Mouse (Mus musculus) MEL (cell line): ENCODE results near the gene Ltn1. TPM values are rescaled to one million over a fixed set of nuclear protein-coding genes. Genes with fewer than 3 reads are reported as not detected.

ENCODE experiments used
- DNase-seq: peaks from one replicate; pipeline ENCODE4 v3.0.0; 2011; ENCODE audit warnings: low read depth, low spot score
- H3K27ac ChIP-seq: 2 replicates; pipeline ENCODE4 v1.5.1; 2012; ENCODE audit warnings: low read depth, mild to moderate bottlenecking, control low read depth, low read length, moderate library complexity; ENCODE audit not compliant: control insufficient read depth
- H3K27me3 ChIP-seq, 2 experiments: fragments of 150-350 bp in 1 of 2; sonication (generic) in 1 of 2; 2 replicates each; pipeline ENCODE4 v1.6.1; 2012; ENCODE audit warnings: low read length in 2 of 2, mild to moderate bottlenecking in 2 of 2, improper control_type of control experiment in 1 of 2, moderate library complexity in 1 of 2; ENCODE audit not compliant: insufficient read depth in 2 of 2, control insufficient read depth in 1 of 2
- H3K36me3 ChIP-seq, 2 experiments: 2 replicates each; pipeline ENCODE4 v1.6.1; 2012 to 2014; ENCODE audit warnings: low read length in 2 of 2, improper control_type of control experiment in 1 of 2, inconsistent platforms in 1 of 2, mild to moderate bottlenecking in 1 of 2; ENCODE audit not compliant: insufficient read depth in 2 of 2, control insufficient read depth in 1 of 2
- H3K4me1 ChIP-seq, 2 experiments: fragments of 150-350 bp in 1 of 2; sonication (generic) in 1 of 2; 2 replicates each; pipeline ENCODE4 v1.6.1; 2012; ENCODE audit warnings: low read length in 2 of 2, improper control_type of control experiment in 1 of 2, mild to moderate bottlenecking in 1 of 2; ENCODE audit not compliant: insufficient read depth in 2 of 2, control insufficient read depth in 1 of 2
- H3K4me3 ChIP-seq, 2 experiments: fragments of 150-350 bp in 1 of 2; sonication (generic) in 1 of 2; 2 replicates each; pipeline ENCODE4 v1.5.1; 2012; ENCODE audit warnings: low read depth in 2 of 2, low read length in 2 of 2, mild to moderate bottlenecking in 2 of 2, moderate library complexity in 2 of 2, control low read depth in 1 of 2, improper control_type of control experiment in 1 of 2; ENCODE audit not compliant: control insufficient read depth in 1 of 2, insufficient read depth in 1 of 2
- H3K79me2 ChIP-seq: 2 replicates; pipeline ENCODE4 v1.6.1; 2012; ENCODE audit warnings: mild to moderate bottlenecking, low read length, moderate library complexity; ENCODE audit not compliant: control insufficient read depth, poor library complexity, insufficient read depth
- H3K9ac ChIP-seq: 2 replicates; pipeline ENCODE4 v1.6.1; 2012; ENCODE audit warnings: low read depth, mild to moderate bottlenecking, control low read depth, low read length, moderate library complexity; ENCODE audit not compliant: control insufficient read depth, poor library complexity, severe bottlenecking
- H3K9me3 ChIP-seq: fragments of 150-350 bp; sonication (generic); replicated peaks from 2 replicates; pipeline ENCODE4 v1.6.1; 2012; ENCODE audit warnings: mild to moderate bottlenecking, low read length, improper control_type of control experiment, moderate library complexity; ENCODE audit not compliant: insufficient read depth
- BHLHE40 ChIP-seq: IDR thresholded peaks from 2 replicates; pipeline ENCODE4 v1.6.1; 2012; ENCODE audit warnings: low read depth, mild to moderate bottlenecking, inconsistent platforms, low read length, improper control_type of control experiment, borderline replicate concordance
- CHD2 ChIP-seq: IDR thresholded peaks from 2 replicates; pipeline ENCODE4 v1.6.1; 2011; ENCODE audit warnings: low read length, improper control_type of control experiment
- CTCF ChIP-seq, 3 experiments: IDR thresholded peaks in 2 of 3; conservative IDR thresholded peaks in 1 of 3; 2 replicates each; pipeline ENCODE4 v1.5.1; 2011 to 2012; ENCODE audit warnings: low read length in 3 of 3, low read depth in 2 of 3, mild to moderate bottlenecking in 2 of 3, improper control_type of control experiment in 1 of 3, inconsistent platforms in 1 of 3, mixed read lengths in 1 of 3, moderate library complexity in 1 of 3; ENCODE audit not compliant: control insufficient read depth in 1 of 3, insufficient read depth in 1 of 3, poor library complexity in 1 of 3, severe bottlenecking in 1 of 3
- E2F4 ChIP-seq: IDR thresholded peaks from 2 replicates; pipeline ENCODE4 v1.6.1; 2011; ENCODE audit warnings: low read depth, low read length, improper control_type of control experiment, borderline replicate concordance
- ELF1 ChIP-seq: IDR thresholded peaks from 2 replicates; pipeline ENCODE4 v1.6.1; 2014; ENCODE audit warnings: low read depth, mild to moderate bottlenecking, inconsistent platforms, low read length, improper control_type of control experiment, moderate library complexity
- EP300 ChIP-seq, 2 experiments: IDR thresholded peaks; 2 replicates each; pipeline ENCODE4 v1.6.1; 2011; ENCODE audit warnings: improper control_type of control experiment in 2 of 2, low read length in 2 of 2, low read depth in 1 of 2, mild to moderate bottlenecking in 1 of 2
- ETS1 ChIP-seq: IDR thresholded peaks from 2 replicates; pipeline ENCODE4 v1.6.1; 2012; ENCODE audit warnings: low read depth, mild to moderate bottlenecking, inconsistent platforms, low read length, improper control_type of control experiment, moderate library complexity
- GABPA ChIP-seq: IDR thresholded peaks from 2 replicates; pipeline ENCODE4 v1.6.1; 2012; ENCODE audit warnings: low read depth, mild to moderate bottlenecking, inconsistent platforms, low read length, improper control_type of control experiment, moderate library complexity
- GATA1 ChIP-seq: IDR thresholded peaks from 2 replicates; pipeline ENCODE4 v1.6.1; 2011; ENCODE audit warnings: low read depth, low read length, improper control_type of control experiment
- HCFC1 ChIP-seq: IDR thresholded peaks from 2 replicates; pipeline ENCODE4 v1.6.1; 2012; ENCODE audit warnings: low read depth, mild to moderate bottlenecking, inconsistent platforms, low read length, improper control_type of control experiment, moderate library complexity
- JUND ChIP-seq: IDR thresholded peaks from 2 replicates; pipeline ENCODE4 v1.6.1; 2011; ENCODE audit warnings: low read depth, mild to moderate bottlenecking, improper control_type of control experiment, low read length
- KAT2A ChIP-seq: conservative IDR thresholded peaks from 2 replicates; pipeline ENCODE4 v1.6.1; 2012; ENCODE audit warnings: low read depth, low read length, improper control_type of control experiment, inconsistent platforms
- MAFK ChIP-seq: IDR thresholded peaks from 2 replicates; pipeline ENCODE4 v1.6.1; 2011; ENCODE audit warnings: low read depth, mild to moderate bottlenecking, low read length, improper control_type of control experiment, borderline replicate concordance
- MAX ChIP-seq: IDR thresholded peaks from 2 replicates; pipeline ENCODE4 v1.6.1; 2011; ENCODE audit warnings: low read length, improper control_type of control experiment
- MAZ ChIP-seq: IDR thresholded peaks from 2 replicates; pipeline ENCODE4 v1.6.1; 2012; ENCODE audit warnings: low read depth, mild to moderate bottlenecking, inconsistent platforms, low read length, improper control_type of control experiment
- MEF2A ChIP-seq: IDR thresholded peaks from 2 replicates; pipeline ENCODE4 v1.6.1; 2014; ENCODE audit warnings: low read depth, mild to moderate bottlenecking, inconsistent platforms, low read length, improper control_type of control experiment; ENCODE audit not compliant: poor library complexity, insufficient replicate concordance, severe bottlenecking; ENCODE audit errors: extremely low read depth
- MYC ChIP-seq: IDR thresholded peaks from 2 replicates; pipeline ENCODE4 v1.6.1; 2011; ENCODE audit warnings: low read depth, mild to moderate bottlenecking, low read length, improper control_type of control experiment, moderate library complexity
- NELFE ChIP-seq: IDR thresholded peaks from 2 replicates; pipeline ENCODE4 v1.6.1; 2011; ENCODE audit warnings: low read depth, low read length, improper control_type of control experiment
- NRF1 ChIP-seq: IDR thresholded peaks from 2 replicates; pipeline ENCODE4 v1.6.1; 2014; ENCODE audit warnings: low read depth, mild to moderate bottlenecking, inconsistent platforms, low read length, improper control_type of control experiment, moderate library complexity; ENCODE audit not compliant: poor library complexity, insufficient read depth, severe bottlenecking
- POLR2A ChIP-seq, 2 experiments: IDR thresholded peaks; 2 replicates each; pipeline ENCODE4 v1.6.1; 2011 to 2012; ENCODE audit warnings: low read length in 2 of 2, mild to moderate bottlenecking in 2 of 2, control low read depth in 1 of 2, improper control_type of control experiment in 1 of 2, low read depth in 1 of 2, moderate library complexity in 1 of 2; ENCODE audit not compliant: control insufficient read depth in 1 of 2, insufficient read depth in 1 of 2, poor library complexity in 1 of 2
- POLR2AphosphoS5 ChIP-seq: IDR thresholded peaks from 2 replicates; pipeline ENCODE4 v1.6.1; 2012; ENCODE audit warnings: low read depth, borderline replicate concordance, mild to moderate bottlenecking, inconsistent platforms, low read length, moderate library complexity, mixed read lengths
- RAD21 ChIP-seq: IDR thresholded peaks from 2 replicates; pipeline ENCODE4 v1.6.1; 2011; ENCODE audit warnings: mild to moderate bottlenecking, low read depth, low read length, improper control_type of control experiment
- RCOR1 ChIP-seq: IDR thresholded peaks from 2 replicates; pipeline ENCODE4 v1.6.1; 2012; ENCODE audit warnings: low read depth, mild to moderate bottlenecking, inconsistent platforms, low read length, improper control_type of control experiment
- SMC3 ChIP-seq: IDR thresholded peaks from 2 replicates; pipeline ENCODE4 v1.6.1; 2011; ENCODE audit warnings: low read depth, low read length, improper control_type of control experiment
- TAL1 ChIP-seq: IDR thresholded peaks from 2 replicates; pipeline ENCODE4 v1.6.1; 2012; ENCODE audit warnings: mild to moderate bottlenecking, inconsistent platforms, low read length, moderate library complexity, mixed read lengths
- UBTF ChIP-seq: IDR thresholded peaks from 2 replicates; pipeline ENCODE4 v1.6.1; 2012; ENCODE audit warnings: low read depth, mild to moderate bottlenecking, inconsistent platforms, low read length, improper control_type of control experiment, moderate library complexity, borderline replicate concordance; ENCODE audit not compliant: insufficient read depth
- USF1 ChIP-seq: IDR thresholded peaks from 2 replicates; pipeline ENCODE4 v1.6.1; 2014; ENCODE audit warnings: low read depth, mild to moderate bottlenecking, inconsistent platforms, low read length, improper control_type of control experiment, moderate library complexity
- USF2 ChIP-seq, 2 experiments: IDR thresholded peaks; 2 replicates each; pipeline ENCODE4 v1.6.1; 2011 to 2012; ENCODE audit warnings: improper control_type of control experiment in 2 of 2, low read length in 2 of 2, borderline replicate concordance in 1 of 2, inconsistent platforms in 1 of 2, low read depth in 1 of 2, mild to moderate bottlenecking in 1 of 2; ENCODE audit not compliant: insufficient read depth in 1 of 2
- ZC3H11A ChIP-seq: IDR thresholded peaks from 2 replicates; pipeline ENCODE4 v1.6.1; 2012; ENCODE audit warnings: low read depth, mild to moderate bottlenecking, inconsistent platforms, low read length, improper control_type of control experiment
- ZNF384 ChIP-seq: IDR thresholded peaks from 2 replicates; pipeline ENCODE4 v1.6.1; 2012; ENCODE audit warnings: low read depth, mild to moderate bottlenecking, inconsistent platforms, low read length, improper control_type of control experiment
- polyA plus RNA-seq, 2 experiments: library from polyadenylated mRNA; stranded (reverse) in 1 of 2; unstranded in 1 of 2; fragments of >175 nt in 1 of 2; fragments of >200 nt in 1 of 2; gene quantifications; 2 replicates each; pipeline versions ENCODE4 v1.2.1 to v1.2.4; 2012; ENCODE audit warnings: low replicate concordance in 2 of 2, low read depth in 1 of 2; ENCODE audit not compliant: insufficient read length in 2 of 2, insufficient read depth in 1 of 2, missing spikeins in 1 of 2
- total RNA-seq: library from RNA; depleted of rRNA; stranded (reverse); fragments of 300-350 nt; gene quantifications from 2 replicates; pipeline ENCODE4 v1.2.3, GENCODE M21; 2012

Gene Ltn1
- total and polyA plus RNA-seq, 3 experiments, result 16.0 to 55.9 (median 22.3) TPM

DNA sequence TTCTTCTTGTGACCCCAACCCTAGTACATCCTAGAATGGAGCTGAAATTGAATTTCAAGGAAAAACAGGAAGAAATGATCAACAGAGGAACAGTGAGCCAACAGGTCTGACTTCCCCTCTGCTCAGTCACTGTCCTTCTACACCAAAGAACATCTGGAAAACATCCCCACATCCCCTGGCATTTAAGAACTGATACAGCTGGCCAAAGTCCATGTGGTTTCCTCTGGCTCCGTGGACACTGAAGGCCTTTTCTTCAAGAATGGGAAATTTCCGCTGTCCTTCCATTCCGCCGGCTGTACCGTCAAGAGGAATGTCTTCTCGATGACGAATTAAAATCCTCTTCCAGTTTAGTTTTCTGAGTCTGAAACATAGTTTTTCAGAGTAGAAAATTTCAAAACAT, 1.9 kb upstream of the Ltn1 start:
- DNase-seq, result no peak
- Histone ChIP-seq H3K79me2 (peaks cover 27% of the 10 kb centered on the region), H3K9ac (no peak overlapping the region), H3K36me3 (peaks cover 0 to 22% of the 10 kb centered on the region in 2 experiments; a peak in 2 of 4 replicates), H3K27me3 (no peaks in the 10 kb centered on the region), H3K4me1 (peaks cover 2 to 12% of the 10 kb centered on the region in 2 experiments; a peak in 3 of 4 replicates), H3K27ac (no peak overlapping the region), H3K9me3 (no peaks in the 10 kb centered on the region)
- no peak for TF ChIP-seq KAT2A
- no peak for TF ChIP-seq USF2 (IDR thresholded peaks at IDR 0.05; ENCODE audit: borderline replicate concordance in 1 of 2, insufficient read depth in 1 of 2, low read depth in 1 of 2, low read length in 2 of 2)
- TF ChIP-seq HCFC1, result no peak
- TF ChIP-seq RAD21, result no peak
- no peak for TF ChIP-seq E2F4
- no peak for TF ChIP-seq NRF1
- TF ChIP-seq GATA1, result no peak
- no peak for TF ChIP-seq MAZ
- TF ChIP-seq ZNF384, result no peak
- no peak for TF ChIP-seq POLR2A (IDR thresholded peaks at IDR 0.05; ENCODE audit: control insufficient read depth in 1 of 2, insufficient read depth in 1 of 2, low read depth in 1 of 2, low read length in 2 of 2, poor library complexity in 1 of 2)
- TF ChIP-seq TAL1, result no peak
- no peak for TF ChIP-seq MAX
- no peak for TF ChIP-seq SMC3
- TF ChIP-seq RCOR1, result no peak
- no peak for TF ChIP-seq BHLHE40
- no peak for TF ChIP-seq POLR2AphosphoS5
- TF ChIP-seq NELFE, result no peak
- no peak for TF ChIP-seq EP300 (IDR thresholded peaks at IDR 0.05; ENCODE audit: low read depth in 1 of 2, low read length in 2 of 2)
- no peak for TF ChIP-seq MEF2A
- TF ChIP-seq, all 39 proteins: peak for 0
- H3K4me3 ChIP-seq, result no peak overlapping the region

GRCm38 (mm10) chr16:87427516-87427915, 4.9 kb downstream of the Ltn1 start:
- Histone ChIP-seq H3K4me3 (no peak overlapping the region), H3K27ac (no peak overlapping the region), H3K9me3 (no peaks in the 10 kb centered on the region), H3K27me3 (no peaks in the 10 kb centered on the region), H3K79me2 (peaks cover 34% of the 10 kb centered on the region), H3K4me1 (peaks cover 0 to 8% of the 10 kb centered on the region in 2 experiments; a peak in 1 of 4 replicates), H3K36me3 (peaks cover 16 to 18% of the 10 kb centered on the region in 2 experiments), H3K9ac (no peak overlapping the region)
- DNase-seq, result no peak
- no peak for TF ChIP-seq MAX
- no peak for TF ChIP-seq MAFK
- no peak for TF ChIP-seq MYC
- no peak for TF ChIP-seq SMC3
- no peak for TF ChIP-seq CTCF (IDR thresholded peaks at IDR 0.05 in 2 of 3, conservative IDR thresholded peaks at IDR 0.05 in 1 of 3; ENCODE audit: control insufficient read depth in 1 of 3, insufficient read depth in 1 of 3, low read depth in 2 of 3, low read length in 3 of 3, poor library complexity in 1 of 3, severe bottlenecking in 1 of 3)
- no peak for TF ChIP-seq CHD2
- no peak for TF ChIP-seq RAD21
- TF ChIP-seq ELF1, result no peak
- TF ChIP-seq HCFC1, result no peak
- TF ChIP-seq RCOR1, result no peak
- no peak for TF ChIP-seq KAT2A
- TF ChIP-seq UBTF, result no peak
- TF ChIP-seq E2F4, result no peak
- no peak for TF ChIP-seq GABPA
- no peak for TF ChIP-seq ZNF384
- no peak for TF ChIP-seq ETS1
- no peak for TF ChIP-seq USF2 (IDR thresholded peaks at IDR 0.05; ENCODE audit: borderline replicate concordance in 1 of 2, insufficient read depth in 1 of 2, low read depth in 1 of 2, low read length in 2 of 2)
- no peak for TF ChIP-seq JUND
- no peak for TF ChIP-seq ZC3H11A
- TF ChIP-seq USF1, result no peak
